Mouse (Mus musculus) liver, postnatal 0 days (tissue): ENCODE measurements around the gene Otub1.

Experiments used
- CTCF ChIP-seq: sonication (generic); IDR thresholded peaks from 2 replicates; pipeline ENCODE4 v1.5.1; 2016; ENCODE audit warnings: antibody characterized with exemption, low read depth
- EP300 ChIP-seq: IDR thresholded peaks from 2 replicates; pipeline ENCODE4 v1.6.1; 2016; ENCODE audit warnings: antibody characterized with exemption, low read depth, mild to moderate bottlenecking

DNA sequence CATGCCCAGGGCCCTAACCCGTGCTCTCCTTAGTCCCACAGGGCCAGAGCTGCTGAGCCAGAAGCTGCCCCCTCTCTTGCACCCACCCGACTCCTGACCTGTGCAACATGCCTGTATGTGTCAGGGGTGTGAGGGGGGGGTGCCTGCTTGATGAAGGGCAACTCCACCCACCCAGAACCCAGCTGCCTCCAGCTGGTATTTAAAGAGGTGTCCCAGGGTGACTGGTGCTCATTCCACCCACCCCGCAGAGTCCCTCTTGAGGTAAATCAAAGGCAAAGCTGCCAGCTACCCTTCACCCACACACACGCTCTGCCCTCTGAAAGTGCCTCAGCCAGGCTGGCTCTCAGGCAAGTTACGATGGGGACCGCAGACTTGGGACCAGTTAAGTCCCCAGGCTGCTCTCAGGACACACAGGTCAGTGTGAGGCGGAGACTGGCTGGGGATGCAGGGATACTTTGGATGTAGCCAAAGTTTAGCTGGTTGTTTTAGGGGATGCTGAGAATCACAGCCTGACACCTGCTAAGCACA lies 56.9 kb downstream of the Otub1 start:
- no peak for TF ChIP-seq CTCF
- TF ChIP-seq EP300 = no peak
